Mouse (Mus musculus) ES-E14 (cell line): ENCODE measurements around the gene Usf1. TPM values are rescaled to one million over a fixed set of nuclear protein-coding genes. Genes with fewer than 3 reads are reported as not detected.

ENCODE experiments used
- DNase-seq: peaks from one replicate; pipeline ENCODE4 v3.0.0-alpha.2; 2013; ENCODE audit warnings: low read depth, low spot score
- H3K27ac ChIP-seq: 2 replicates; pipeline ENCODE4 v1.5.1; 2012; ENCODE audit warnings: low read depth, mild to moderate bottlenecking, low read length, moderate library complexity, mixed read lengths; ENCODE audit not compliant: poor library complexity, insufficient read depth, severe bottlenecking
- H3K36me3 ChIP-seq: 2 replicates; pipeline ENCODE4 v1.6.1; 2012; ENCODE audit warnings: mild to moderate bottlenecking, low read length, moderate library complexity, mixed read lengths; ENCODE audit not compliant: control insufficient read depth, poor library complexity, insufficient read depth, severe bottlenecking
- H3K4me1 ChIP-seq, 2 experiments: fragments of 150-350 bp in 1 of 2; sonication (generic) in 1 of 2; 2 replicates each; pipeline ENCODE4 v1.6.1; 2012; ENCODE audit warnings: low read length in 2 of 2, mild to moderate bottlenecking in 1 of 2, mixed read lengths in 1 of 2; ENCODE audit not compliant: control insufficient read depth in 2 of 2, insufficient read depth in 2 of 2, poor library complexity in 1 of 2
- H3K4me3 ChIP-seq, 2 experiments: fragments of 150-350 bp in 1 of 2; sonication (generic) in 1 of 2; 2 replicates each; pipeline ENCODE4 v1.5.1; 2012; ENCODE audit warnings: low read length in 2 of 2, low read depth in 1 of 2, mild to moderate bottlenecking in 1 of 2, mixed read lengths in 1 of 2; ENCODE audit not compliant: insufficient read depth in 1 of 2, poor library complexity in 1 of 2, severe bottlenecking in 1 of 2
- H3K9ac ChIP-seq: 2 replicates; pipeline ENCODE4 v1.6.1; 2012; ENCODE audit warnings: low read depth, mild to moderate bottlenecking, low read length, mixed read lengths; ENCODE audit not compliant: poor library complexity, insufficient read depth, severe bottlenecking
- H3K9me3 ChIP-seq: fragments of 150-350 bp; sonication (generic); 2 replicates; pipeline ENCODE4 v1.6.1; 2012; ENCODE audit warnings: low read depth, mild to moderate bottlenecking, low read length; ENCODE audit not compliant: control insufficient read depth, insufficient read depth
- CHD2 ChIP-seq: IDR thresholded peaks from 2 replicates; pipeline ENCODE4 v1.6.1; 2014; ENCODE audit warnings: mild to moderate bottlenecking, low read depth, low read length, inconsistent platforms
- HCFC1 ChIP-seq: IDR thresholded peaks from 2 replicates; pipeline ENCODE4 v1.6.1; 2012; ENCODE audit warnings: low read length, inconsistent platforms, borderline replicate concordance; ENCODE audit not compliant: insufficient read depth
- MAFK ChIP-seq: IDR thresholded peaks from 2 replicates; pipeline ENCODE4 v1.6.1; 2014; ENCODE audit warnings: mild to moderate bottlenecking, low read depth, low read length, inconsistent platforms; ENCODE audit not compliant: insufficient read depth
- ZC3H11A ChIP-seq: IDR thresholded peaks from 2 replicates; pipeline ENCODE4 v1.6.1; 2012; ENCODE audit warnings: low read depth, mild to moderate bottlenecking, inconsistent platforms, low read length, borderline replicate concordance
- ZNF384 ChIP-seq: IDR thresholded peaks from 2 replicates; pipeline ENCODE4 v1.6.1; 2012; ENCODE audit warnings: low read depth, low read length, inconsistent platforms
- in situ Hi-C, 2 experiments: fragments of 600-800 bp; cut with MboI; formaldehyde crosslinking; loops; one replicate each; pipeline ENCODE4 v1.15.1; 2025; ENCODE audit warnings: low sequenced_read_pairs in 2 of 2, inconsistent platforms in 1 of 2; ENCODE audit not compliant: unreplicated experiment in 2 of 2
- total RNA-seq: library from RNA; depleted of rRNA; stranded (reverse); fragments of 300-350 nt; gene quantifications from 2 replicates; pipeline ENCODE4 v1.2.3, GENCODE M21; 2012

Usf1 gene
- total RNA-seq, 1 experiment = 151 TPM

DNA sequence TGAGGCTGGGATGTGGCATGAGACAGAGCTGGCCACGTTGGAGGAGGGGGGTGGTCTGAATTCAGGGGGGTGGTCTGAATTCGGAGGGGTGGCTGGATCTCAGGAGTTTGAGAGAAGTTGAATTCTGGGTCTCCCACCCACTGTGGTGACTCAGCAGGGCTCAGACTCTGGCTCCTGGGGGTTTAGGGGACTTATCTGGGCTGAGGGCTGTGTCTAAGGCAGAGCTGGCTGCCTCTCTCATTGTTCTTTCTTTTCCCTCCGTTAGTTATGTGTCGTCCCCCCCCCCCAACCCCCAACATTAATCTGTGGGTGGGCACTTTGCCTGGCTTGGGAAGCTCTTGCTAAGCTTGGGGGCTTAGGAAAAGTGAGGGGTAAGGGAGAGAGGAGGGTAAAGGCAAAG lies 37.2 kb upstream of the Usf1 start:
- no peaks in the 10 kb centered on the region for H3K9me3 ChIP-seq
- H3K4me1 ChIP-seq = peaks cover 5 to 37% of the 10 kb centered on the region in 2 experiments; a peak in 3 of 4 replicates
- DNase-seq = no peak
- no peak overlapping the region; the same call in 1 of the 2 replicates for H3K9ac ChIP-seq
- TF ChIP-seq MAFK (no peak), ZC3H11A (no peak), HCFC1 (no peak), ZNF384 (no peak), CHD2 (no peak)
- no peaks in the 10 kb centered on the region for H3K36me3 ChIP-seq
- no peak overlapping the region for H3K27ac ChIP-seq
- H3K4me3 ChIP-seq = no peak overlapping the region
- in situ Hi-C loops = no loop called here

GRCm38 (mm10) chr1:171375646-171376097 lies 35.4 kb upstream of the Usf1 start:
- Histone ChIP-seq H3K9ac (no peak overlapping the region), H3K36me3 (no peaks in the 10 kb centered on the region), H3K4me3 (no peak overlapping the region), H3K9me3 (no peaks in the 10 kb centered on the region), H3K4me1 (peaks cover 5 to 39% of the 10 kb centered on the region in 2 experiments; a peak in 3 of 4 replicates), H3K27ac (no peak overlapping the region)
- in situ Hi-C loops = no loop called here
- DNase-seq = no peak
- TF ChIP-seq MAFK (no peak), ZNF384 (no peak), CHD2 (no peak), HCFC1 (no peak)

DNA sequence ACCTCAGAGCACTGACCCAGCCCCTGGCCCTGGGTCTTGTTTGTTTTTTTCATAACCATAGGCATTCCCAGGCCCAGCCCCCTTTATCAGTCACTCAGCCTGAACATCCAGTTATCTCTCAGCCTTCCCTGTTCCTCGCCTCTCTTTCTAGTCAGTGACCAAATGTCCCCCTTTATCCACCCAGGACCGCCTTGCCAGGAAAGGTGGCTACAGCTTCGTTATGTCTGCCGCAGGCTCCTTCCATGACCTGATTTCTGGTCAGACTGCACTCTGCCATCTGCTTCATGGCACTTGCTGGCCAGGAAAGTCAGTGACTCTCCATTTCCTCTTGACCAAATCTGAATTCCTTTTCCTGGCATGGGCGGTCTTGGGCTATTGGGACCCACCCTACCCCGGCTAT lies 32.8 kb upstream of the Usf1 start:
- no peak overlapping the region for H3K9ac ChIP-seq
- H3K4me3 ChIP-seq = no peak overlapping the region
- H3K27ac ChIP-seq = no peak overlapping the region
- H3K9me3 ChIP-seq = no peaks in the 10 kb centered on the region
- H3K4me1 ChIP-seq = peaks cover 5 to 31% of the 10 kb centered on the region in 2 experiments; a peak in 3 of 4 replicates
- no peaks in the 10 kb centered on the region for H3K36me3 ChIP-seq
- in situ Hi-C loops = no loop called here
- DNase-seq = no peak
- TF ChIP-seq MAFK = no peak
- TF ChIP-seq ZC3H11A = no peak

GRCm38 (mm10) chr1:171379935-171380599 lies 31.0 kb upstream of the Usf1 start:
- Histone ChIP-seq H3K36me3 (no peaks in the 10 kb centered on the region), H3K4me3 (peak overlapping the region; percentile 10 to 50; a peak in 3 of 4 replicates), H3K9ac (no peak overlapping the region), H3K4me1 (peaks cover 0 to 22% of the 10 kb centered on the region in 2 experiments; a peak in 2 of 4 replicates), H3K27ac (no peak overlapping the region), H3K9me3 (no peaks in the 10 kb centered on the region)
- in situ Hi-C loops = no loop called here
- TF ChIP-seq HCFC1 = no peak
- TF ChIP-seq MAFK = peak; percentile 78
- TF ChIP-seq CHD2 = no peak
- TF ChIP-seq ZNF384 = no peak
- TF ChIP-seq ZC3H11A = no peak
- DNase-seq = peak; percentile 76

DNA sequence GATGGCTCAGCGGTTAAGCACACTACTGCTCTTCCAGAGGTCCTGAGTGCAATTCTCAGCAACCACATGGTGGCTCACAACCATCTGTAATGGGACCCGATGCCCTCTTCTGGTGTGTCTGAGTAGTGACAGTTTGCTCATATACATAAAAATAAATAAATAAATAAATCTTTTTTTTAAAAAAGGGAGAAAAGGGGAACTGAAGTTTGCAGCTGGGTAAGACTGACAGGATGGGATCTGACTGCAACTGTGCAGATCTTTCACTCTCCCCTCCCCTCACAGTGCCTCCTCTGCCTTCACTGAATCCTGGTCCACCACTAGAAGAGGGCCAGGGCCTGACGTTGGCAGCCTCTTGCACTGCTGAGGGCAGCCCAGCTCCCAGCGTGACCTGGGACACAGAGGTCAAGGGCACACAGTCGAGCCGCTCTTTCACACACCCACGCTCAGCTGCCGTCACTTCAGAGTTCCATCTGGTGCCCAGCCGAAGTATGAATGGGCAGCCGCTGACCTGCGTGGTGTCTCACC lies 29.0 kb upstream of the Usf1 start:
- Histone ChIP-seq H3K4me1 (peaks cover 0 to 21% of the 10 kb centered on the region in 2 experiments; a peak in 1 of 4 replicates), H3K9ac (no peak overlapping the region; the same call in 1 of the 2 replicates), H3K27ac (no peak overlapping the region), H3K4me3 (no peak overlapping the region), H3K36me3 (no peaks in the 10 kb centered on the region), H3K9me3 (no peaks in the 10 kb centered on the region)
- in situ Hi-C loops = no loop called here
- TF ChIP-seq ZNF384 (no peak), HCFC1 (no peak), ZC3H11A (no peak), MAFK (no peak), CHD2 (no peak)
- DNase-seq = no peak
